Mouse (Mus musculus): ENCODE data around the gene Cacul1. TPM values are rescaled to one million over a fixed set of nuclear protein-coding genes. Genes with fewer than 3 reads are reported as not detected.

Gene Cacul1
- total RNA-seq, 2 experiments from 2014 or later: 53.3 to 53.6 TPM

DNA sequence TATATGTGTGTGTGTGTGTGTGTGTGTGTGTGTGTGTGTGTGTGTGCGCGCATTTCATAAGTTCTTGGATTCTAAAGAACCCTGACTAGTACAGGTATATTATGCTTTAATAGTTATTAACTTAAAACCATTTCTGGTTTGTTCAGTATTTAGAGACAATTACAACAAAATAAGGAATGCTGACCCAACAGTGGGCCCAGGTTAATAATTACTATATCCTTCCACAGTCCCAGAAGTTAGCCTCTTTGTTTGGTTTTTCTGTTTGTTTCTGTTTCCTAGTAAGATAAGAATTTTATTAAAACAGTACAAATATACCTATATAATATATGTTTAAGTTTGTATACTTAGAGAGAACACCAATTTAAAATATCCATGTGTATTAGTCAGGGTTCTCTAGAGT is 2.4 kb upstream of the Cacul1 start:
- Histone ChIP-seq H3K27ac (no peak overlapping the region), H3K4me3 (no peak overlapping the region)
- intact Hi-C loops (cut with DNase I): no loop called here
- no peak for DNase-seq (ENCODE audit: extremely low spot score in 1 of 2, low spot score in 2 of 2)
- TF ChIP-seq CTCF (IDR thresholded peaks at IDR 0.05): no peak

DNA sequence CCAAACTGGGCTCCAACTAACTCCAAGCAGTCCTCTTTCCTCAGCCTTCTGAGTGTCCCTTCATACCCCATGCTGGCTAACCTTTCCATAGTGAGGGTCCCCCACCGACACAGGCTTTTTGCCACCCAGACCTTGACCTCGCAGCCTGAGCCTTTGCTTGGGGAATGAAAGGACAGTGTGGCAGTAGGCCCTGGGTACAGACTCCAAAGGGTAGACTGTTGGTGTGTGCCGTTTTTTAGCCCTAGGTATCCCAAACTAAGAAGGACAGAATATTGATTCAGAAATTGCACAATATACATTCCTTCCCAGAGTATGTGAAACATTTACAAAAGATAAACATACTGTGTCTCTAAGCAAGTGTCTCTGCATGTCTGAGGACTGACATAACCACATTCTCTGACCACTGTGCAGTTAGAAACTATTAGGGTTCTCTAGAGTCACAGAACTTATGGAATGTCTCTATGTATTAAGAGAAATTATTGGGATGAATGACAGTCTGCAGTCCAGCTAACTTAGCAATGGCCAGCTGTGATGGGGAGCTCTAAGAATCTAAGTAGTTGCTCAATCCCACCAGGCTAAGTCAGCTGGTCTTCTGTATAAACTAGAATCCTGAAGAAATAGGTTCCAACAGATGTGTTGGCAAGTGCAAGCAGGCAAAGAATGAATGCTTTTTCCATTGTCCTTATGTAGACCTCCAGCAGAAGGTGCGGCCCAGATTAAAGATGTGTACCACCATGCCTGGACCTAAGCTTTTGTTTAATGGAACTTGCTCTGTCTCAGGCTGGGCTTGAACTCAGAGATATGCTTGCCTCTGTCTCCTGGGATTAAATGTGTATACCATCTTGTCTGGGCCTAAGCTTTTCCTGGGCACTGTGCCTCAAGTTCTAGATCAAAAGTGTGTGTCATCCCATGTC is 809 bp upstream of the Cacul1 start:
- intact Hi-C loops (cut with DNase I): loop anchor here (1.0 kb wide), 1 partner anchor 175 kb away; no protein-coding TSS in a partner anchor
- DNase-seq (ENCODE audit: extremely low spot score in 1 of 2, low spot score in 2 of 2): no peak
- no peak for TF ChIP-seq CTCF (IDR thresholded peaks at IDR 0.05)
- Histone ChIP-seq H3K27ac (peak overlapping the region; percentile 75), H3K4me3 (peak overlapping the region; percentile 78)

DNA sequence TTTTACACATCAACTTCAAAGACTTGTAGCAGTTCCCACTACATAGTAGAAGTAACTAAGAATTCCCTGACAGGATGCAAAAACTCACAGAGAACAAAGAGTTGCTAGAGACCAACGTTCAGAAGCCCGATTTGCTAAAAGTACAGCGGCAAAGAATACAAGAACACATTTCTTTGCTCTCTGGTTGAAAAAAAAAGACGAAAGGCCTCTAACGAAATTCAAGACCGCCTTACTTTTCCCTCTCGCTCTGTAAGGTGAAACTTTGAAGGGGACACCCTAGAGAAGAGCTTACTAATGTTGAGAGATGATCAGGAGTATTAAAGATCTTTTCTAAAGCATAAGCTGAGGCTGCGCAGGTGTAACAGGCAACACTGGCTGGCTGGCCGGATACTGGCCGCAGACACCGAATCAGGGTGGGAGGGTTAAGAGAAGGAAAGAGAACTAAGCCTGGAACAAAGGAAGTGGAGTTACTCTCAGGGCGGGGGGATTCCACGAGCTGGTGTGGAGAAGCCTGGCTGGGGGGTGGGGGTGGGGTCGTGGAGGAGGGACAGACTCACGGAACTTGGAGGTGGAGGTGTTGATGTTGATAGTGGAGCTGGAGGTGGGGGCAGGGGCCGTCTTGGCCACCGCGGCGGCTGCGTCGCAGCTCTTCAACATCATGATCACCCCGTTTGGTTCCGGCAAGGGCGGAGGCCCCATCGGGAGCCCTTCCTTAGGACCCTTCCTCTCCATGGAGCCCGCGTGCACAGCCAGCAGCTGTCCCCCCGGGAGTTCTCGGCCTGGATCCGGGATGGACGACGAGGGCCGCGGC is 849 bp downstream of the Cacul1 start:
- H3K4me3 ChIP-seq: peak overlapping the region; percentile 78
- DNase-seq (ENCODE audit: extremely low spot score in 1 of 2, low spot score in 2 of 2): peak in 1 of 2 experiments; percentile 15
- intact Hi-C loops (cut with DNase I): no loop called here
- H3K27ac ChIP-seq: peak overlapping the region; percentile 94
- no peak for TF ChIP-seq CTCF (IDR thresholded peaks at IDR 0.05)

DNA sequence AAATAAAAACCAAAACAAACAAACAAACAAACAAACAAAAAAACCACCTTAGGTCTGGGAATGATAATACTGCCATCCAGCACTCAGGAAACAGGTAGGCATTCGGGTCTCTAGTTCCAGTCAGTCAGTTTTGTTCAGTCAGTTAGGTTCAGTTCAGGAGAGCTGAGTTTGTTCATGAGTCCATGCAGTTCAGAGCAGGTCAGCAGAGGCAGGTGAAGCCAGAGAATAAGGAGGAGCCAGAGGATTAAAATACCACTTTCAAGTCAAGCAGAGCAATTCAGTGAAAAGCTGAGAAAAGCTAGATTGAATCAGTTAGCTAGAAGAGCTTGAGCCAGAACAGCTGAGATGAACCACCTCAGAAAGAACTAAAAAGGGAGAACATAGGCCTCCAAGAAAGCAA is 4.1 kb downstream of the Cacul1 start:
- DNase-seq (ENCODE audit: extremely low spot score in 1 of 2, low spot score in 2 of 2): no peak
- TF ChIP-seq CTCF (IDR thresholded peaks at IDR 0.05): no peak
- Histone ChIP-seq H3K27ac (no peak overlapping the region), H3K4me3 (no peak overlapping the region)
- intact Hi-C loops (cut with DNase I): no loop called here

DNA sequence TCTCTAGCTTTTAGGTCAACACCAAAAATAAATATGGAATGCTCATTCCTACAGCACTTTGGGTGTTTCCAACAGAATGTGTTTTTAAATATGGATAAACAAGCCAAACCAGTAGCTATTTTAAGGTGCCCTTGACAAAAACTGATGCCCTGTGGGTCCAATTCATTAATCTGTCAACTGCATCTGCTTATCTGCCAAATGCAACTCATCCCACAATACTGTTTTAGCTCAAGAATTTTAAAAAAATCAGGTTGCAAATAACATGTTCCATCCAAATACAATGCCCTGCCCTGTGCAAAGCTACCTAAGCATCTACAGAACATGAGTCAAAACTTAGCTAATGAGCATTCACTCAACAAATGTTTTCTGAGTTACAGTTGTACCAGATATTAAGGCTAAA is 20.3 kb downstream of the Cacul1 start:
- TF ChIP-seq CTCF (IDR thresholded peaks at IDR 0.05): no peak
- intact Hi-C loops (cut with DNase I): no loop called here
- H3K27ac ChIP-seq: no peak overlapping the region
- no peak overlapping the region for H3K4me3 ChIP-seq
- no peak for DNase-seq (ENCODE audit: extremely low spot score in 1 of 2, low spot score in 2 of 2)

DNA sequence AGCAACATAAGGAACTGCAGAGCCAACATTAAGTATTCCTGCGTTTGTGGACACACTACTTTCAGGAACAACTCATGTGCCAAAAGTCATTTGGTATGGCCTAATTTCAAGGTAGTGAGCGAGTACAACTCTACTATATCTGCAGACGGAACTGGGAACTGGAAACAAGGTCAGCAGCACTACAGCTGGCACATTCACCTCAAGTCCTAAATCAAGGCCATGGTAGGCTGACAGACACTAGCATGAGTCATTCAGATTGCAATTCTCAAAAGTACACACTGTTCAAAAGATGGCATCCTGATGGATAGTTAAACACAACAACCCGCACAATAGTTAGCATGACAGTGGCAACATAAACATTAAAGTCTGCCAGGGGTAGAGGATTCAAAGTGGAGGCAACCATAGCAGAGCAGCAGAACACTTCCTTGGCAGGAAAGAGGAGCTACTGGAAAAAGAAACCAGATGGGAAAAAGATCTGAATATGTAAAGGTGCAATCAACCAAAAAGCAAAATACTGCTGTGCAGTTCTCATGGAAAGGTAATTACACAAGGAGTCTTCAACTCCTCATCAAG is 25.9 kb downstream of the Cacul1 start:
- no peak overlapping the region for H3K27ac ChIP-seq
- intact Hi-C loops (cut with DNase I): loop anchor here (5.0 kb wide), 1 partner anchor 118 kb away; no protein-coding TSS in a partner anchor
- no peak for TF ChIP-seq CTCF (IDR thresholded peaks at IDR 0.05)
- no peak overlapping the region for H3K4me3 ChIP-seq
- DNase-seq (ENCODE audit: extremely low spot score in 1 of 2, low spot score in 2 of 2): no peak

DNA sequence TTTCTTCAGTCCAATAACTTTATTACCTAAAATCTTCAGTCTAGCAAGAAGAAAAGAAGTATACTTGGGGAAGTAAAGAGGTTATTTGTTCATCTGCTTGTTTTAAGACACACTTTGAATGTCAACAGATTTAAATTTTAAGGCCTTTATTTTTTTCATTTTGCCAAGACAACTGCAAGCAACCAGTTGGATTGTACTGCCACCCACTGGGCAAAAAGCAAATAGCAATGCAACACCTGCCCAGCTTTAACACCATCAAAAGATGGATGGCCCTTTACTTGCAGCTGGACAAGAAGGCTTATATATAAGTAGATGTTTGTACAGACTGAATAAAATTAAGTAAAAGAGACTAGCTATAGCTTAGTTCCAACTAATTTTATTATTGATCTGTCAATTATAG is 27.3 kb downstream of the Cacul1 start:
- intact Hi-C loops (cut with DNase I): loop anchor here (5.0 kb wide), 1 partner anchor 116 kb away; no protein-coding TSS in a partner anchor
- peak; percentile 89 for TF ChIP-seq CTCF (IDR thresholded peaks at IDR 0.05)
- H3K4me3 ChIP-seq: no peak overlapping the region
- peak; percentile 54 to 60 for DNase-seq (ENCODE audit: extremely low spot score in 1 of 2, low spot score in 2 of 2)
- H3K27ac ChIP-seq: no peak overlapping the region

DNA sequence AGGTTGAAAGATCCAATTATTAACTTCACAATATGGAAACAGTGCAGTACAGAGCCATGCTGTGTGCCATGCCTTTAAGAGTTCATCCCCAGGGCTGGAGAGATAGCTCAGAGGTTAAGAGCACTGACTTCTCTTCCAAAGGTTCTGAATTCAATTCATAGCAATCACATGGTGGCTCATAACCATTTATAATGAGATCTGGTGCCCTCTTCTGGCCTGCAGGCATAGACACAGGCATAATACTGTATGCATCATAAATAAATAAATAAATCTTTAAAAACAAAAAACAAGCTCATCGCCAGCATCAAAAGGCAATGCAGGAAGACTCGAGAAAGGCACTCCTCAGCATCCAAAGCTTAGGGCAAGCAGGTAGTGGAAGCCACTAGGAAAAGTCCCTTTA is 37.5 kb downstream of the Cacul1 start:
- H3K27ac ChIP-seq: no peak overlapping the region
- no peak for DNase-seq (ENCODE audit: extremely low spot score in 1 of 2, low spot score in 2 of 2)
- intact Hi-C loops (cut with DNase I): no loop called here
- H3K4me3 ChIP-seq: no peak overlapping the region
- TF ChIP-seq CTCF (IDR thresholded peaks at IDR 0.05): peak; percentile 42

DNA sequence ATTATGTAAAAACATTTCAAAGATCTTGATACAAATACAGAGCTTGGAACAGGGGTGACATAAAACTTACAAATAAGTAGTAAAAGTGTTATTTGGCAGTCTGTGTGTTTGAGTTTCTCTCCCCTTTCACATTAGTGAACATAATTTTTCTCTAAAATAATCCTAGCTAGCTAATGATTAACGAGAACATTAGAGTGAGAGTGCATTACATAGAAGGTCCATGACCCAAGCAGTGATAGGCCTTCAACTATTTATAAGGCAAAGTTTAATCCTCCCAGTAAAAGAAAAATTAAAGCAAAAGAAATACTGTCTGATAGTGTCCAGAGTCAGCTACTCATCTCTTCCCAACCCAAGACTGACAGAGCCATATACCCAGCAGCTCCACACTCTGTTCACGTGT is 48.9 kb downstream of the Cacul1 start:
- no peak overlapping the region for H3K27ac ChIP-seq
- no peak for TF ChIP-seq CTCF (IDR thresholded peaks at IDR 0.05)
- H3K4me3 ChIP-seq: no peak overlapping the region
- intact Hi-C loops (cut with DNase I): no loop called here
- DNase-seq (ENCODE audit: extremely low spot score in 1 of 2, low spot score in 2 of 2): no peak

DNA sequence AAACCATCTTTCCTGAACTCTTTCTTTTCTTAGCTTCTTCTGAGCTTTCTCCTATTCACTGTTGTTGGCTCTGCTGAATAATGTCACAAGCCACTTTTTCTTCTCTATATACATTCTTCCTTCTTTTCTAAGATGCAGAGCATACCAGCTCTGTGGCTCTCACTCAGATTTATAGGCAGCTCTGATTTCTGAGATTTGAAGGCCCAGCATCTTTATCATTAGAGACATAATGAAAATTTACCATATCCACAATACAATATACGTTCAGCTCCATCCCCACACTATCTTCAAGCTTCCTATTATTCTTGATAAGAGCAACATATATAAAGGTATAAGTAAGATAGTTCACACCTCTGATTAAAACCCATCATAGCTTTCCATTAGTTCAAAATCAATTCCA is 50.7 kb downstream of the Cacul1 start:
- intact Hi-C loops (cut with DNase I): no loop called here
- no peak for DNase-seq (ENCODE audit: extremely low spot score in 1 of 2, low spot score in 2 of 2)
- no peak overlapping the region for H3K27ac ChIP-seq
- no peak overlapping the region for H3K4me3 ChIP-seq
- no peak for TF ChIP-seq CTCF (IDR thresholded peaks at IDR 0.05)

DNA sequence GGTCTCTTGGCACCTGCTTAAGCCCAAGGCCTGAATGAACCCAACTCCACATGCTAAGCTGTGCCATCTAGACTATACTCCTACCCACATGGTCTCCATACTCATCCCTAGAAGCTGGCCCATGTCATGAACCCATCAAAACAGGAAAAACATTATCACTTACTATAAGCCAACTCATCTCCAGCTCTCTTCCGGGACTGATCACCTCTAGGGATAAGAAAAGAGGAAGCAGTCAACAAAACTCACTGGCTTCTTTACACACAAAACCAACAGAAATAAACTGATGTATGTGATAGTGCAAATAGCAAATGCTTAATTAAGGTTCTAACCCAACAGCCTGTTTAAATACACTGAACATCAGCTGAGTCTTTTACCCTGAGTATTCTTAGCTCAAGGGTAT is 51.5 kb downstream of the Cacul1 start:
- Histone ChIP-seq H3K27ac (no peak overlapping the region), H3K4me3 (no peak overlapping the region)
- DNase-seq (ENCODE audit: extremely low spot score in 1 of 2, low spot score in 2 of 2): no peak
- no peak for TF ChIP-seq CTCF (IDR thresholded peaks at IDR 0.05)
- intact Hi-C loops (cut with DNase I): no loop called here

DNA sequence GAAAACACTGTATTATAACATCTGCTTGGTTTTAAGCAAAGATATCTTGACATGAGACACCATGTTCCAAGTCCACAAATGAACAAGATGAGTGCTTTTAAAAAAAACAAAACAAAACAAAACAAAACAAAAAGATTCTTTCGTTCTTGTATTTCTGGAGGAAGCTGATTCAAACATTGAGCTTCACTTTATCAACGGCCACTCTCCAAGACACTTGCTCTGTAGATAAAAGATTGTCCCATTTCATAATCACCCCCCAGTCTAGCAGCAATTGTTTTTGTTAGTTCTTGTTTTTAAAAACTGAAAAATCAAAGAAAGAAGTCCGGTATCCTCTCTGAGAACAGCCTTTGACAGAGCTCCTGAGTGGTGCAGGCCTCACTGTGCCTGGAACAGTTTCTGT is 52.2 kb downstream of the Cacul1 start:
- Histone ChIP-seq H3K4me3 (no peak overlapping the region), H3K27ac (no peak overlapping the region)
- no peak for DNase-seq (ENCODE audit: extremely low spot score in 1 of 2, low spot score in 2 of 2)
- intact Hi-C loops (cut with DNase I): no loop called here
- TF ChIP-seq CTCF (IDR thresholded peaks at IDR 0.05): no peak

All from left cerebral cortex, adult 2 months (tissue).